Mouse (Mus musculus) sigmoid colon, adult 10 weeks (tissue): ENCODE data around the gene Vmn1r199. TPM values are rescaled to one million over a fixed set of nuclear protein-coding genes. Genes with fewer than 3 reads are reported as not detected.

Experiments
- polyA plus RNA-seq: library from polyadenylated mRNA; stranded (reverse); fragments of 350-450 nt; fragmentation: Illumina TruSeq; extraction: RNeasy Lipid Tissue Mini Kit (QIAGEN cat#74804); gene quantifications from one replicate; pipeline ENCODE4 v1.2.3, GENCODE M21; 2014; ENCODE audit warnings: low read depth, low replicate concordance

Gene Vmn1r199
- polyA plus RNA-seq, result not detected

DNA sequence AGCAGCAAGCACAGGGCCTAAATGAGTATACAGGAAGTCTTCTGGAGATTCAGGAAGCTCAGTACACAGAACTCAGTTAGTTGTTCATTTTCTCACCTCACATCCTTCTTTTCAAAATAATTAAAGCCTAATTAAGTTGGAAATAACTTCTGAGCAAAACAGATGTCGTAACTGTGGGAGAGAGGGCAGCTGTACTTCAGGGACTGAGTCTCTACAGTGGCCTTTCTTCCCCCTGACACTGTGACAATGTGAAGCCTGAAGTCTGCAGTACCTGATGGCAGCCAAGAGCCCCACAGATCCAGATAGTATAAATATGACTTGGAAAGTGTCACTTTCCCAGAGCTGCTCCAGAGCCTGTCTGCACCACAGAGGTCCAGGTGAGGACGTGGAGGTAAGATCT is at the start of gene Vmn1r199:
TSS of gene Vmn1r199 (plus strand) at position 301 of the 400 bp plus-strand sequence.

DNA sequence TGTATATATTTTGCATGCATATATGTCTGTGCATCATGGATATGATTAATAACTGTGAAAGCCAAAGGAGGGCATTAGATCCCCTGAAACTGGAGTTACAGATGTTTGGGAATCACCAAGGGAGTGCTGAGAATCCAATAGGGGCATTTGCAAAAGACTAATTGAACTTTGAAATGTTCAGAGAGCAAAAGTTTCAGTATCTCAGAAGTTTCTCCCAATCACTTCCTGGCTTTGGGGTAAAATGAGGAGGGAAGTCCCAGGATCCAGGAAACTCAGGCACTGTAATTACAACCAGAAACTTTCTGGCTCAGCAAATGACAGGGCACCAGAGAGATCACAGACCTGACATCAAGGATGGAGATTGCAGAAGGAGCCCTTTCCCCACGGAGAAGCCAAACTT is 29.6 kb upstream of the Vmn1r199 start, which contains the start of gene Vmn1r198:
TSS of gene Vmn1r198 (plus strand) at position 301 of the 400 bp plus-strand sequence.

DNA sequence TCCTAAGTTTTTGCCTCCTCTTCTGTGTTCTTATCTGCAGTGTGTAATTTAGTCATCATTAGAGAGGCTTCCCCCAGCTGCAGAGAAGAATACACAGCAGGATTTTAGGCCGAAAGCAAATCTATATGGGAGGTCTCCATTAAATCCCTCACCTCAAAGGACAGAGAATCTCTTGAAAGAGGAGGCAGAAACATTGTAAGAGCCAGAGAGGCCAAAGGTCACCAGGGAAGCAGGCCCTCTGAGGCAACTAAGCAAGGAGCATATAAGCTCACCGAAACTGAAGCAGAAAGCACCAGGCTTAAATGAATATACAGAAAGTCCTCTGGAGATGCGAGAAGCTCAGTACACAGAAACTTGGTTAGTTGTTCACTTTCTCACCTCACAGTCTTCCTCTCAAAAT is 10.5 kb downstream of the Vmn1r199 start, which contains the start of gene Vmn1r200:
TSS of gene Vmn1r200 (plus strand) at position 301 of the 400 bp plus-strand sequence.

Other genes starting within 250 kb of the Vmn1r199 start
- gene Vmn1r191, start 195.8 kb upstream of the Vmn1r199 start, polyA plus RNA-seq, result not detected
- not detected for gene Vmn1r192, start 188.7 kb upstream of the Vmn1r199 start, polyA plus RNA-seq
- gene Vmn1r193, start 156.7 kb upstream of the Vmn1r199 start, polyA plus RNA-seq, result not detected
- not detected for gene Vmn1r194, start 135.6 kb upstream of the Vmn1r199 start, polyA plus RNA-seq
- gene Vmn1r195, start 109.3 kb upstream of the Vmn1r199 start, polyA plus RNA-seq, result not detected
- gene Vmn1r196, start 89.9 kb upstream of the Vmn1r199 start, polyA plus RNA-seq, result not detected
- gene Vmn1r197, start 55.2 kb upstream of the Vmn1r199 start, polyA plus RNA-seq, result not detected
- not detected for gene Vmn1r198, start 29.5 kb upstream of the Vmn1r199 start, polyA plus RNA-seq
- not detected for gene Vmn1r200, start 10.6 kb downstream of the Vmn1r199 start, polyA plus RNA-seq
- gene Vmn1r201, start 92.1 kb downstream of the Vmn1r199 start, polyA plus RNA-seq, result not detected
- gene Vmn1r202, start 125.6 kb downstream of the Vmn1r199 start, polyA plus RNA-seq, result not detected
- not detected for gene Vmn1r203, start 138.3 kb downstream of the Vmn1r199 start, polyA plus RNA-seq
- not detected for gene Vmn1r204, start 173.4 kb downstream of the Vmn1r199 start, polyA plus RNA-seq
- gene Vmn1r205, start 213.2 kb downstream of the Vmn1r199 start, polyA plus RNA-seq, result not detected
- gene Vmn1r206, start 244.4 kb downstream of the Vmn1r199 start, polyA plus RNA-seq, result not detected